Mouse (Mus musculus): Measurements from ENCODE around the gene Ccdc163.
A peak's percentile ranks its signal among the peaks of the same experiment; 100 is the strongest.

The Ccdc163 gene

GRCm38 (mm10) chr4:116703804-116704203 is 4.5 kb upstream of the Ccdc163 start:
- peak; percentile 79 for DNase-seq (ENCODE audit: low read depth, low spot score)

- no peak for DNase-seq (ENCODE audit: low read depth, low spot score)
Observed at GRCm38 (mm10) chr4:116707666-116708065, 643 bp upstream of the Ccdc163 start.

GRCm38 (mm10) chr4:116708791-116709390 is 582 bp downstream of the Ccdc163 start:
- DNase-seq (ENCODE audit: low read depth, low spot score) = peak; percentile 23

- DNase-seq (ENCODE audit: low read depth, low spot score) = no peak
Observed at GRCm38 (mm10) chr4:116710154-116710553, 1.8 kb downstream of the Ccdc163 start.

- no peak for DNase-seq (ENCODE audit: low read depth, low spot score)
Observed at GRCm38 (mm10) chr4:116712536-116712935, 4.2 kb downstream of the Ccdc163 start.

GRCm38 (mm10) chr4:116719396-116719795 is 11.1 kb downstream of the Ccdc163 start:
- DNase-seq (ENCODE audit: low read depth, low spot score) = peak; percentile 82

GRCm38 (mm10) chr4:116720343-116721097 is 12.2 kb downstream of the Ccdc163 start, which contains the start of gene Tesk2:
Gene Tesk2, plus strand, starts transcription at chr4:116720948.
- peak; percentile 96 for DNase-seq (ENCODE audit: low read depth, low spot score)

GRCm38 (mm10) chr4:116721098-116721628 is 12.9 kb downstream of the Ccdc163 start:
- DNase-seq (ENCODE audit: low read depth, low spot score) = no peak

- no peak for DNase-seq (ENCODE audit: low read depth, low spot score)
Observed at GRCm38 (mm10) chr4:116722230-116722629, 13.9 kb downstream of the Ccdc163 start.

- DNase-seq (ENCODE audit: low read depth, low spot score) = no peak
Observed at GRCm38 (mm10) chr4:116725444-116725843, 17.1 kb downstream of the Ccdc163 start.

GRCm38 (mm10) chr4:116727401-116727800 is 19.1 kb downstream of the Ccdc163 start:
- DNase-seq (ENCODE audit: low read depth, low spot score) = no peak

GRCm38 (mm10) chr4:116729532-116729931 is 21.2 kb downstream of the Ccdc163 start:
- no peak for DNase-seq (ENCODE audit: low read depth, low spot score)

GRCm38 (mm10) chr4:116731077-116731476 is 22.8 kb downstream of the Ccdc163 start:
- DNase-seq (ENCODE audit: low read depth, low spot score) = no peak

GRCm38 (mm10) chr4:116732355-116732754 is 24.0 kb downstream of the Ccdc163 start:
- no peak for DNase-seq (ENCODE audit: low read depth, low spot score)

GRCm38 (mm10) chr4:116734996-116735395 is 26.7 kb downstream of the Ccdc163 start:
- DNase-seq (ENCODE audit: low read depth, low spot score) = peak; percentile 66

GRCm38 (mm10) chr4:116738972-116739751 is 30.9 kb downstream of the Ccdc163 start:
- DNase-seq (ENCODE audit: low read depth, low spot score) = no peak

GRCm38 (mm10) chr4:116749750-116750149 is 41.4 kb downstream of the Ccdc163 start:
- DNase-seq (ENCODE audit: low read depth, low spot score) = no peak

- no peak for DNase-seq (ENCODE audit: low read depth, low spot score)
Observed at GRCm38 (mm10) chr4:116761914-116762313, 53.6 kb downstream of the Ccdc163 start.

- no peak for DNase-seq (ENCODE audit: low read depth, low spot score)
Observed at GRCm38 (mm10) chr4:116764001-116764400, 55.7 kb downstream of the Ccdc163 start.

- no peak for DNase-seq (ENCODE audit: low read depth, low spot score)
Observed at GRCm38 (mm10) chr4:116768510-116768909, 60.2 kb downstream of the Ccdc163 start.

GRCm38 (mm10) chr4:116769060-116769459 is 60.8 kb downstream of the Ccdc163 start:
- DNase-seq (ENCODE audit: low read depth, low spot score) = no peak

- DNase-seq (ENCODE audit: low read depth, low spot score) = no peak
Observed at GRCm38 (mm10) chr4:116776391-116776790, 68.1 kb downstream of the Ccdc163 start.
